Mouse (Mus musculus) midbrain, embryonic 10.5 days (tissue): ENCODE results near the gene Tctex1d2. TPM values are rescaled to one million over a fixed set of nuclear protein-coding genes. Genes with fewer than 3 reads are reported as not detected.

Experiments used
- DNase-seq: peaks from one replicate; pipeline ENCODE4 v3.0.0-alpha.2; 2017; ENCODE audit warnings: low spot score
- H3K27ac ChIP-seq: fragments of 300-500 bp; sonication (generic); replicated peaks from 2 replicates; pipeline ENCODE4 v1.5.1; 2016; ENCODE audit warnings: mild to moderate bottlenecking
- H3K27me3 ChIP-seq: fragments of 300-500 bp; sonication (generic); 2 replicates; pipeline ENCODE4 v1.6.1; 2016; ENCODE audit warnings: low read depth, mild to moderate bottlenecking; ENCODE audit not compliant: poor library complexity, severe bottlenecking
- H3K36me3 ChIP-seq: fragments of 300-500 bp; sonication (generic); 2 replicates; pipeline ENCODE4 v1.6.1; 2016; ENCODE audit warnings: mild to moderate bottlenecking, moderate library complexity
- H3K4me1 ChIP-seq: fragments of 300-500 bp; sonication (generic); 2 replicates; pipeline ENCODE4 v1.6.1; 2016
- H3K4me3 ChIP-seq: fragments of 300-500 bp; sonication (generic); 2 replicates; pipeline ENCODE4 v1.5.1; 2016; ENCODE audit warnings: mild to moderate bottlenecking, moderate library complexity
- H3K9me3 ChIP-seq: fragments of 300-500 bp; sonication (generic); replicated peaks from 2 replicates; pipeline ENCODE4 v1.6.1; 2016; ENCODE audit warnings: mild to moderate bottlenecking
- WGBS: fragments of 180-500 bp; shearing (Covaris S2); methylation state at CpG from one replicate; pipeline ENCODE4 v1.1.7; 2016; 5-methylcytosine and 5-hydroxymethylcytosine counted together
- polyA plus RNA-seq: library from polyadenylated mRNA; unstranded; fragments of >200 nt; fragmentation: Nextera tagmentation; extraction: Ambion mirVana; gene quantifications from 2 replicates; pipeline ENCODE4 v1.2.1, GENCODE M21; 2016

Gene Tctex1d2
- 34.6 and 36.3 TPM in 2 replicates for polyA plus RNA-seq

DNA sequence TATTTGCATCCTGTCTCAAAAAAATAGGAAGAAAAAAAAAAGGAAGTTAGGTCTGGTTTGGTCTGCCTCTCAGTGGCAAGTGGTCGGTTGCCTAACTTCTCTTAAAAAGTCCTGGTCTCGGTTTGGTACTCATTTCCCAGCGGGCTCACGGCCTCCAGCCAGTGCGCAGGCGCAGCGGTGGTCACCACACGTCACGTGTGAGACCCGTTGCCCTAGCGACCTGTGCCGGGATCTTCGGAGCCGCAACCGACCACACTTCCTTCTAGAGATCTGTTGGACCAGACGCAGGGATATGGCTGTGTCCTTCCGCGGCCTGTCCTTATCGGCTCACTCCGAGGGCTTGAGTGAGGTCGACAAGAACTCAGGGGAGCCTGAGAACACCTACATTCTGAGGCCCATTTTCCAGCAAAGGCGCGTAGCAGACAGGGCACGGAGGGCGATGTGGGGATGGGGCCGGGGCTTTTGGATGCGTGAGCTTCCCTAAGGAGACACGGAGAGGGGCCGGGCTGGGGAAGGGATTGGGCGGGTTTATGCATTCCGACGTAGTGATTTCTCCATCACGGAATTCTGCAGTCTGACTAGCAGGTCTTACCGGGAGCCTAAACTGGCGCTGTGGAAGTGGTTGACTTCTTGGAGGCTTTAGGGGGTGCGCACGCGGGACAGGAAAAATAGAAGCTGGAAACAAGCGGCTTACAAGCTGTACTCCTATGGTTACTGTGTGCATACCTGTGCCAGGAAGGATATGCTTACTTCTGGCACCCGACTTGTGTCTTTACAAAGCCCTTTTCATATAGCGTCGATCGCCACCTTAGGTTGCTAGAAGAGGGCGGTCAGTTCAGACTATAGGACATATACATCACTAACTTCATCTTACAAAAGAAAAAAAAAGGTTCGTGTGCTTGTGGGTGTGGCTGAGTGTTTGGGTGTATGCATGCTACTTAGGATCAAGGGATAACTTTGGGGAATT lies at the start of gene Tctex1d2:
Gene Tctex1d2, plus strand, starts transcription at position 186 of the 967 bp plus-strand sequence.
- peak; percentile 96 for DNase-seq
- H3K4me1 ChIP-seq = peaks cover 16% of the 10 kb centered on the region
- H3K27ac ChIP-seq = peak within 1 kb of the TSS; percentile 95
- 1% methylated on average over 45 of the region's 45 CpGs for WGBS
- H3K36me3 ChIP-seq = no peaks in the 10 kb centered on the region
- peak within 1 kb of the TSS; percentile 81 for H3K4me3 ChIP-seq
- no peaks in the 10 kb centered on the region for H3K9me3 ChIP-seq
- H3K27me3 ChIP-seq = no peaks in the 10 kb centered on the region

DNA sequence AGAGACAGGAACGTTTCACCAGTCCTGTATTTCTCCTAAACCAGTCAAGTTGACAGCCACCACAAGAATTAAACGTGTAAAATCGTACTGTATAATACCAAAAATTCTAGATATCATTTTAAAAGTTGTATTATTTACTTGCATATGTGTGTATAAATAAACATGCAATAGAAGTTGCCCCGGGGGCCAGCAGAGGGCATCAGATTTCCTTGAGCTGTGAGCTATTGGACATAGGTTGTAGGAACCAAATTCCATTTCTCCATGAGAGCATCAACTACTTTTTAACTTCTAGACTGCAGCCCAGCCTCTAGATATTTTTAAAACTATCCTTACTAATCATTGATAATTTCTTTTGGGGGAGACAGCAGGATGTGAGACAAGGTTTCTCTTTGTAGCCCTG lies 48.2 kb upstream of the Tctex1d2 start:
- Histone ChIP-seq H3K27ac (no peak overlapping the region), H3K4me1 (no peaks in the 10 kb centered on the region), H3K27me3 (no peaks in the 10 kb centered on the region), H3K9me3 (no peaks in the 10 kb centered on the region), H3K4me3 (no peak overlapping the region), H3K36me3 (peaks cover 94% of the 10 kb centered on the region)
- DNase-seq = no peak
- 85% methylated on average over 4 of the region's 4 CpGs for WGBS

DNA sequence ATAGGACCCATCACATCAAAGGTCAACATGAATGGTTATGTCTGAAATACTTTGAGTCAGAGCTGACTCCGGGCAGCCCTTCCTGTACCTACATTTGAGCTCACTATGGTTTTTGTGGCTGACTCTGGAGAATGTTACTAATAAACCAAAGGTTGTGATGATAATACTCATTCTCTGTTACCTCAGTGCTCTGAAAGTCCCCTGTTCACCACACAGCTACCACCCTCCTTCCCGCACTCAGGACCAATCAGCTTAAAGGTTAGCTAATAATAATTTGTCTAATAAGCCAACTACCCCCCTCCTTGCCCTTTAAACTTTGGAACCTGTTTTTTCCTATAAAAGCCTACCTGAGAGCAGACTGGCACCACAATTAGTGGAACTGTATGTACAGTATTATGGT lies 39.9 kb upstream of the Tctex1d2 start:
- DNase-seq = no peak
- peaks cover 99% of the 10 kb centered on the region for H3K36me3 ChIP-seq
- 91% methylated on average over 2 of the region's 2 CpGs for WGBS
- no peak overlapping the region for H3K27ac ChIP-seq
- no peaks in the 10 kb centered on the region for H3K4me1 ChIP-seq
- no peak overlapping the region for H3K4me3 ChIP-seq
- H3K27me3 ChIP-seq = no peaks in the 10 kb centered on the region
- no peaks in the 10 kb centered on the region; the same call in 1 of the 2 replicates for H3K9me3 ChIP-seq

DNA sequence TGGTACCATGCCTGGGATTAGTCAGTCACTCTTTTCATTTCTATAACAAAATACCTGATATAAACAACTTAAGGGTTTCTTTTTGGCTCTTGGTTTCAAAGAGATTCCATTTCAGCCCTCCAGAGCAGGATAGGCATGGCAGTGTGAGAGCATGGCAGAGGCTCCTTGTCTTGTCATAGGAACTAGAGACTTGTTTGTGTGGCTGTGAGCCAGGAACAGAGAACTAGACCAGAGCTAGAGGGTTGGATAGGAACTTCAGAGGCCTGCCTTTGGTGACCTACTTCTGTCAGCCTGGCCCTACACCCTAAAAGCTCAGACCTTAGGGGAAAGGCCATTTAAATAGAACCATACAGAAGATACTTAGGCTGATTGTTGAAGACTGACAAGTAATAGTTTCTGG lies 36.6 kb upstream of the Tctex1d2 start:
- Histone ChIP-seq H3K27ac (no peak overlapping the region), H3K36me3 (peaks cover 97% of the 10 kb centered on the region)

DNA sequence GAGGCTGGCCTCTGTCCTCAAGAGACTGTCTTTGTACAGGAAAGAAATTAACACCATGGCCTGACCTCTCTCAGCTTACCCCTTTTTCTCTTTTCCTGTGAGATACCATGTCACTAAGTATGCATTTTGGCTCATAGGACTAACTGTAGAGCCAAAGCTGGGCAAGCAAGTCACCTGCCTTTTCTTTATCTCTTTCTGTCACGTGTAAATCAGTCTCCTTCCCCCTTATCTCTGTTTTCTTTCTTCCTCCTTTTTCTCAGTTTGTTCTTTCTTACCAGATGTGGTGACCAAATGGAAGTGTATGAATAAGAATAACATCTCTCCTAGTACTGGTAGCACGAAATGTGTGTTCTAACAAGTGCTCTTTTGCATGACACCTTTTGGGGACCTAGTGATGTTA lies 34.6 kb upstream of the Tctex1d2 start:
- 94% methylated on average over 2 of the region's 2 CpGs for WGBS

More for the DNA sequence above, 36.6 kb upstream of the Tctex1d2 start:
- H3K4me3 ChIP-seq = no peak overlapping the region
- DNase-seq = no peak
- H3K9me3 ChIP-seq = no peaks in the 10 kb centered on the region; the same call in 1 of the 2 replicates
- no peaks in the 10 kb centered on the region for H3K27me3 ChIP-seq
- no peaks in the 10 kb centered on the region for H3K4me1 ChIP-seq

DNA sequence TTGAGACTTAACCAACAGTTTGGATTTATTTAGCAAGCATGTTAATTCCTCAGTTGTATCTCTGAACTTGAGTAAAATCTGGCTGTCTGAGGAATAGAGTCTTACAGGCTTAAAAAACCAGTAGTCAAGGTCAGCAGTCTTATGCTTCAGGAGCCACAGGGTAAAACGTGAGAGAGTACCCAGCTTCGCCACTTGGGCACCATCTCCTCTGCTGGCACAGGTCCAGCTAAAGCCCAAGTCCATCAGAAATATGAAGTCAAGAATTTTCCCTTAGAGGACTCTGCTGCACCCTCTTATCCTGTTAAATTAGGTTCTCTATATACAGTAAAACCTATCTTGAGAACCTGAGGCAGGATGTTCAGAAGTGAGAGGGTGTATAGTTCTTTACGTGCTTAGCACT lies 32.7 kb upstream of the Tctex1d2 start:
- H3K36me3 ChIP-seq = peaks cover 86% of the 10 kb centered on the region
- no peaks in the 10 kb centered on the region for H3K27me3 ChIP-seq
- H3K4me3 ChIP-seq = no peak overlapping the region
- no peak for DNase-seq
- no peaks in the 10 kb centered on the region for H3K9me3 ChIP-seq
- WGBS = 93% methylated on average over 3 of the region's 3 CpGs
- H3K27ac ChIP-seq = no peak overlapping the region
- H3K4me1 ChIP-seq = no peaks in the 10 kb centered on the region

More for the DNA sequence above, 34.6 kb upstream of the Tctex1d2 start:
- Histone ChIP-seq H3K9me3 (no peaks in the 10 kb centered on the region), H3K4me1 (no peaks in the 10 kb centered on the region), H3K27me3 (no peaks in the 10 kb centered on the region), H3K4me3 (no peak overlapping the region), H3K27ac (no peak overlapping the region), H3K36me3 (peaks cover 86% of the 10 kb centered on the region)
- no peak for DNase-seq

DNA sequence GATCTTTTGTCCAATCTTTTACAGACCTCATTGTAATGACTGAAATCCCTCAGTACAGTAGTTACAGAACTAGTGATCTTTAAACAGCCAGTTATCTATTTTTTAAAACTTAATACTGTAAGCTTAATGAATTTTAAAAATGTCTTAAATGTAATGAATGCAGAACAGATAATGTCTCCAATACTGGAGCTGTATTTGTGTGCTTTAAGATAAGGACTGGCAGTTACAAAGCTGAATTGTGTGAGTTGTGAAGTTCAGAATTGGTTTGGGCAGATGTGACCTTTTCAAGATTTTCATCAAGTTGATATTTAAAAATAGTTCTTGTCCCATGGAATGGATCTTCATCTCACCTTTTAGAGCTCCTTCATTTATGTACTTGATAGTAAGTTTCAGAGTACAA lies 30.5 kb upstream of the Tctex1d2 start:
- Histone ChIP-seq H3K27ac (no peak overlapping the region), H3K9me3 (no peaks in the 10 kb centered on the region), H3K27me3 (no peaks in the 10 kb centered on the region), H3K4me1 (no peaks in the 10 kb centered on the region), H3K4me3 (no peak overlapping the region), H3K36me3 (peaks cover 85% of the 10 kb centered on the region)
- DNase-seq = no peak

DNA sequence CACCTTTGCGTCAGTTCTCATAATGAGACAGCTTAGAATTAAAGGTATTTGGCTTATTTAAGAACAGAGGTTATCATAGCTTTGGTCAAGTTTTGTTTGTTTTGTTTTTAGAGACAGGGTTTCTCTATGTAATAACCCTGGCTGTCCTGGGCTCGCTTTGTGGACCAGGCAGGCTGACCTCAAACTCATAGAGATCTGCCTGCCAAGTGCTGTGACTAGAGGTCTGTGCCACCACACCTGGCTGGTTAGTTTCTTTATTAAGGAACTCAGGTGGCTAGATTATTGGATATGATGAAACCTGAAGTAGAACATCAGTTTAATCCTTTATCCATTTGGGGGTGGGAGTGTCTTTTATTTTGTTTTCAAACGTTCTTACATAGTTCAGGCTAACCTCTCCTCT lies 29.7 kb upstream of the Tctex1d2 start:
- no peak for DNase-seq
- H3K36me3 ChIP-seq = peaks cover 77% of the 10 kb centered on the region
- no peaks in the 10 kb centered on the region for H3K9me3 ChIP-seq
- WGBS = 87% methylated on average over 3 of the region's 3 CpGs
- no peaks in the 10 kb centered on the region for H3K4me1 ChIP-seq
- no peak overlapping the region for H3K4me3 ChIP-seq
- no peak overlapping the region for H3K27ac ChIP-seq
- H3K27me3 ChIP-seq = no peaks in the 10 kb centered on the region

DNA sequence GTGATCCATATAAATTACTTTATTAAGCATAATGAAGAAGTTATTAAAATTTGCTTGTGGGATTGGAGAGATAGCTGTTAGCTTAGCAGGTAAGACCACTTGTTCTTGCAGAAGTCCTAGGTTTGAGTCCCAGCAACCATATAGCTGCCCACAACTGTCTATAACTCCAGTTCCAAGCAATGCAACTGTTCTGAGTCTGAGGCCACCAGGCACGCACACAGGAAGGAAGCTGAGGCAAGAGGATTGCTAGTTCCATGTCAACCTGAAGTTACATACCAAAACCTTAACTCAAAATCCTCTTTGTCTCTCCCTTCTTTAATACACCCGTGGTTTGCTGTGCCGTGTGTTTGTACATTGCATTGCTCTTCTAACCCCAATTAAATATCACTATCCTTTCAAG lies 28.6 kb upstream of the Tctex1d2 start:
- no peak for DNase-seq
- WGBS = 95% methylated on average over 3 of the region's 3 CpGs
- Histone ChIP-seq H3K9me3 (no peaks in the 10 kb centered on the region), H3K4me3 (no peak overlapping the region), H3K27ac (no peak overlapping the region), H3K4me1 (0 out of 2 replicates have a peak, but pooled peaks cover 4% of the 10 kb centered on the region), H3K36me3 (peaks cover 67% of the 10 kb centered on the region), H3K27me3 (no peaks in the 10 kb centered on the region)

DNA sequence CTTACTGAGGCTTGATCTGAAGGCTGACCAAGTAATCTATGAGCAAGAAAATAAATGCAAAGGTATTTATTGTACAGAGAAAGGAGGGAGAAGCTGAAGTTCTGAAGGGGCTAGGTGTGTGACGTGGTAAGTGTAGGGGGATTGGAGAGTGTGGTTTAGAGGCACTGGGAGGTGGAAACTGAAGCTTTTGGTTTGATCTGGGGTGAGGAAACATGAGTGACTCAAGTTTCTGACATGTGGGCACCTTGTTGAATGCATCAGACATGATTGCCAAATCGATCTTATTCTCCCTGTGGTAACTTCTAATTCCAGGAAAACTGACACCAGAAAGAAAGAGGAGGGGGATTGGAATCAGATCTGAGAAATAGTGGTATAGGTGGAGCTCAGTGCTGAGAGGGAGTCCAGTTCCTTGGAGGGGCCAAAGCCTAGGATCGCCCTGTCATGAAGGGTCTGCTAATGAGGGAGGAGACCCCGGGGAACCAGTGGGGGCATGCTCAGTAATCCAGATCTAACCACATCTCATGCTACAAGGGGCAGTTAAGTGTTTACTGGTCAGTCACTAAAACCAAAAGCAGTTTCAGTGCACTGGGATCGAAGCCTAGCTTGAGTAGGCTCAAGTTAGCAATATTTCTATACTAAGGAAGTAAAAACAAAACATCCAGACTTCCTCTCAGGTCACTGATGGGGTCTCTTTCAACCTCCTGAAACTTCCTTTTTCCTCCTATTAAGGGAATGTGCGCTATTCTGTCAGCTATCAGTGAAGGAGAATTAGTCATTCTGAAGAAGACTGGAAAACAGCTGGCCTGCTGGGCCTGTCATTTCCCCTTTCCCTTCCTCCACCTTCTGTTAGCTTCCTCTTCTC lies 23.6 kb upstream of the Tctex1d2 start:
- no peak overlapping the region for H3K4me3 ChIP-seq
- no peak overlapping the region; the same call in 1 of the 2 replicates for H3K27ac ChIP-seq
- DNase-seq = no peak
- H3K4me1 ChIP-seq = 0 out of 2 replicates have a peak, but pooled peaks cover 9% of the 10 kb centered on the region
- peaks cover 30% of the 10 kb centered on the region for H3K36me3 ChIP-seq
- 77% methylated on average over 6 of the region's 6 CpGs for WGBS
- H3K9me3 ChIP-seq = no peaks in the 10 kb centered on the region
- no peaks in the 10 kb centered on the region for H3K27me3 ChIP-seq

DNA sequence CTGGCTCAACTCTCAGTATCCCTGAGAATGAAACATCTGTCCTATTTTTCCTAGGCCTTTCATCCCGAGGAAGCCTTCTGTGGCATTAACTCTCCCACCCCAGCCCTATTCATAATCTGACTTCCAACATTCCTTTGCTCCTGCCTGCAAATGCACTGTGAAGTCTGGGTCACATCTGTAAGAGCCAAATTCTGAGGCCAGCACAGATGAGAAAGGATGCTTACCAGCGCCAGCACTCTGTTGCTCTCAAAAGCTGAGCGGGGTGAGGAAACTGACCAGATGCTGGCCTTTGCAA lies 23.0 kb upstream of the Tctex1d2 start:
- H3K27ac ChIP-seq = no peak overlapping the region
- no peak overlapping the region for H3K4me3 ChIP-seq
- 70% methylated on average over 3 of the region's 3 CpGs for WGBS
- 0 out of 2 replicates have a peak, but pooled peaks cover 9% of the 10 kb centered on the region for H3K4me1 ChIP-seq
- H3K36me3 ChIP-seq = peaks cover 25% of the 10 kb centered on the region
- H3K27me3 ChIP-seq = no peaks in the 10 kb centered on the region
- no peaks in the 10 kb centered on the region for H3K9me3 ChIP-seq
- no peak for DNase-seq

DNA sequence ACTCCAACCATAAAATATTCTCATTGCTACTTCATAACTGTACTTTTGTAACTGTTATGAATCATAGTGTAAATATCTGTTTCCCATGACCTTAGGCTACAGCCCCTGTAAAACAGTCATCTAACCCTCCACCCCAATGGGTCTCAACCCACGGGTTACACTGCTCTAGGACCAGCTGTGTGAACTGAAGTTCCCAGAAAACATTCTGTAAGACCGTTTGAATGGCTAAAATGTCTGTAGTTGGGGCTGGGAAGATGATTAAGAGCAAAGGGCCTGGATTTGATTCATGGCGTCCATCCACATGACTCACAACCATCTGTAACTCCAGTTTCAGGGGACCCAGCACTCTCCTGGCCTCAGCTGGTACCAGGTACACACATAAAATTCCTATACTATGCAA lies 21.3 kb upstream of the Tctex1d2 start:
- Histone ChIP-seq H3K27ac (no peak overlapping the region), H3K9me3 (no peaks in the 10 kb centered on the region), H3K36me3 (peaks cover 8% of the 10 kb centered on the region), H3K27me3 (no peaks in the 10 kb centered on the region), H3K4me3 (no peak overlapping the region), H3K4me1 (0 out of 2 replicates have a peak, but pooled peaks cover 9% of the 10 kb centered on the region)
- no peak for DNase-seq
- 79% methylated on average over 3 of the region's 3 CpGs for WGBS

DNA sequence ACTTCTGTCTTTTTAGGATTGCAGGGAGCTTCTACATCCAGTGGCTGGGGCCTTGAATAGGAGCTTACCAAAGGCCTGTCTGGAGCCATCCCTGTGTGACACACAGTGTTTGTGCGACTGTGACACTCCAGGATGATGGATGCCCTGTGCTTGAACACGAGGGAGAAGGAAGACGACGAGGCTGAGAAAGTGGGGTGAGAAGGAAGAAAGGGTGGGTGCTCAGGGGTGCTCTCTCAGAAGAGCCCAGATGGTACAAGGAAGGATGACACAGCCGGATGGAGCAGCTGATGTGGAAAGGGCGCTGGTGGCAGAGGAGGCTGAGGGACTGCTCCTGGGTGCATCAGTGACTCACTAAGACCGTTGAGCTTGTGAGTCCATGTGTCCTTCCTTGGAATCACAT lies 19.2 kb upstream of the Tctex1d2 start, which contains the start of gene Tm4sf19:
Gene Tm4sf19, plus strand, starts transcription at position 240 of the 400 bp plus-strand sequence.
- H3K4me1 ChIP-seq = 0 out of 2 replicates have a peak, but pooled peaks cover 7% of the 10 kb centered on the region
- no peaks in the 10 kb centered on the region for H3K9me3 ChIP-seq
- WGBS = 87% methylated on average over 7 of the region's 7 CpGs
- no peak within 1 kb of the TSS for H3K27ac ChIP-seq
- no peak for DNase-seq
- no peak within 1 kb of the TSS for H3K4me3 ChIP-seq
- H3K36me3 ChIP-seq = no peaks in the 10 kb centered on the region
- H3K27me3 ChIP-seq = no peaks in the 10 kb centered on the region
